Mouse (Mus musculus) G1E (cell line): Measurements from ENCODE around the gene Endou. TPM values are rescaled to one million over a fixed set of nuclear protein-coding genes. Genes with fewer than 3 reads are reported as not detected.
A peak's percentile ranks its signal among the peaks of the same experiment; 100 is the strongest.

Source experiments
- ATAC-seq: 2 replicates; pipeline ENCODE4 v1.8.0; 2016; ENCODE audit warnings: mild to moderate bottlenecking; ENCODE audit not compliant: insufficient number of reproducible peaks, poor library complexity, low FRiP score, severe bottlenecking; ENCODE audit errors: extremely low read depth
- DNase-seq: peaks from one replicate; pipeline ENCODE4 v3.0.0; 2012; ENCODE audit warnings: low spot score
- H3K27me3 ChIP-seq: 2 replicates; pipeline ENCODE4 v1.6.1; 2012; ENCODE audit warnings: mild to moderate bottlenecking, low read length, inconsistent platforms; ENCODE audit not compliant: insufficient read depth
- H3K36me3 ChIP-seq: replicated peaks from 2 replicates; pipeline ENCODE3; 2012; ENCODE audit warnings: mild to moderate bottlenecking, inconsistent platforms
- H3K4me1 ChIP-seq: 2 replicates; pipeline ENCODE4 v1.6.1; 2012; ENCODE audit warnings: low read depth, low read length, inconsistent platforms, mixed read lengths; ENCODE audit not compliant: insufficient read depth
- H3K4me3 ChIP-seq: 2 replicates; pipeline ENCODE4 v1.5.1; 2012; ENCODE audit warnings: low read depth, mild to moderate bottlenecking, inconsistent platforms, low read length, moderate library complexity, mixed read lengths
- H3K9me3 ChIP-seq: replicated peaks from 2 replicates; pipeline ENCODE4 v1.6.1; 2012; ENCODE audit warnings: inconsistent platforms
- CTCF ChIP-seq: IDR thresholded peaks from 2 replicates; pipeline ENCODE4 v1.5.1; 2012; ENCODE audit warnings: low read depth, low read length, inconsistent platforms, mixed read lengths
- GATA1 ChIP-seq: IDR thresholded peaks from 2 replicates; pipeline ENCODE4 v1.6.1; 2012; ENCODE audit warnings: borderline replicate concordance, low read length, inconsistent platforms, mixed read lengths
- GATA2 ChIP-seq: IDR thresholded peaks from 2 replicates; pipeline ENCODE4 v1.6.1; 2012; ENCODE audit warnings: low read depth, low read length, inconsistent platforms, borderline replicate concordance
- POLR2AphosphoS5 ChIP-seq: IDR thresholded peaks from 2 replicates; pipeline ENCODE4 v1.6.1; 2012; ENCODE audit warnings: low read depth, low read length, inconsistent platforms; ENCODE audit not compliant: insufficient replicate concordance
- TAL1 ChIP-seq: conservative IDR thresholded peaks from 2 replicates; pipeline ENCODE4 v1.6.1; 2012; ENCODE audit warnings: low read depth, low read length, inconsistent platforms, mixed read lengths
- polyA plus RNA-seq: library from polyadenylated mRNA; stranded (reverse); fragments of >175 nt; gene quantifications from 2 replicates; pipeline ENCODE4 v1.2.3, GENCODE M21; 2012
- total RNA-seq, 2 experiments: library from RNA; stranded (forward) in 1 of 2; stranded (reverse) in 1 of 2; fragments of 200-1000 nt in 1 of 2; fragments of >200 nt in 1 of 2; fragmentation: Nextera tagmentation in 1 of 2; gene quantifications; 2 replicates each; pipeline ENCODE4 v1.2.3; 2014 to 2017

The Endou gene
- total and polyA plus RNA-seq, 3 experiments = 0.05 TPM; not detected in 2

DNA sequence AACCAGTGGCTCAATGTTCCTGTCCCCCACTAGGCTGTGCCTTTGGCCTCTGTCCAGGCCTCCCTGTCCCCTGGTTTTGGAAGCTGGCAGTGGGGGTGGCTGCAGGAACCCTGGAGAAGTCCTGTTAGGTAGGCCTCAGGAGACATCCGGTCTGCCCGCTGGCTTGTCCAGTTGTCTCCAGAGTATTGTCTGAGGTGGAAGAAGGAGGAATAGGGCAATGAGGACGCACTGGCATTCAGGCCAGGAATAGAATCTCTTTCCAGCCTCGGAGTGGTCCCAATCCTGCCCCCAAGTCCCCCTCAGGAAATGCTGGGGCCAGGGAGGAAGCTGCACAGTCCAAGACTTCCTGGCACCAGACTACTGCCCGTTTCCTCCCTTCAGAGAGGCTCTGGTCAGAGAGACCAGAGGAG, 42.8 kb upstream of the Endou start:
- Histone ChIP-seq H3K4me1 (peaks cover 6% of the 10 kb centered on the region), H3K36me3 (no peaks in the 10 kb centered on the region), H3K4me3 (no peak overlapping the region), H3K9me3 (no peaks in the 10 kb centered on the region), H3K27me3 (peaks cover 68% of the 10 kb centered on the region)
- TF ChIP-seq GATA1 (no peak), CTCF (no peak), POLR2AphosphoS5 (no peak), GATA2 (no peak), TAL1 (no peak)
- no peak for DNase-seq
- ATAC-seq = no peak

DNA sequence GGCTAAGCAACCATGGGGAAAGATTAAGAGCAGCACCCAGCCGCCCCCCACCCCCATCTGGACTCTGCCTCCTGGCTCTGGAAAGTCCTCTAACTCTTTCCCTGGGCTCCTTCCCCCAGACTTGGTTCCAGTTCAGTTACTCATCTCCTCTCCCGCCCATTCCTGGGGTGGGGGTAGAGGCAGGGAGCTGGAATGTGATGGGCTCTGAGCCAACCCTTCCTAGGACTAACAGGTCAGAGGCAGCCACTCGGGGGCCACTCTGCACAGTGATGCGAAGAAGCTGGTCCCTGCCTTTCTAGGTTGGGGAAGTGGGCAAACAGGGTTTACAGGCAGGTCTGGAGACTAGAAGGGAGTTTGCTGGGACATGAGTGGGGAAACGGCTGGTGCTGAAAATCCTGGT, 42.0 kb upstream of the Endou start:
- Histone ChIP-seq H3K9me3 (no peaks in the 10 kb centered on the region), H3K4me3 (no peak overlapping the region), H3K4me1 (peaks cover 8% of the 10 kb centered on the region), H3K27me3 (peaks cover 72% of the 10 kb centered on the region), H3K36me3 (no peaks in the 10 kb centered on the region)
- ATAC-seq = no peak
- TF ChIP-seq GATA1 = no peak
- TF ChIP-seq CTCF = no peak
- TF ChIP-seq POLR2AphosphoS5 = no peak
- TF ChIP-seq GATA2 = no peak
- TF ChIP-seq TAL1 = no peak
- no peak for DNase-seq

DNA sequence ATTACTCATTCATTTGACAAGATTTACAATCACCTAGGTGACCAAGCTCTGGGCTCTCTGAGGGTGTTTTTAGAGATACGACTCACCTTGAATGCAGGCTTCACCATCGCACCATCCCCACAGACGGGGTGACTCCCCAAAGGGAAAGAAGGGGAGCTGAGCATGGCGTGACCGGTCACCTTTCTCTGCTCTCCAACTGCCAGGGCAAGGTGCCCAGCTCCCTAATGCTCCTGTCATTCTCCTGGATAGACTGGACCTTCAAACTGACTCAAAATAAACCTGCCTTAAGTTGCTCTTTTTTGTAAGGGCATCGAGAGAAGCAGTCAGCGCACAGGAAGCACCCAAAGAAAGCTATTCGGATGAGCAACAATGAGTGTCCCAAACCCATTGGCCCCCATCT, 39.1 kb upstream of the Endou start:
- ATAC-seq (no peak), DNase-seq (no peak)
- H3K36me3 ChIP-seq = no peaks in the 10 kb centered on the region
- TF ChIP-seq POLR2AphosphoS5 (no peak), GATA1 (no peak), GATA2 (no peak), CTCF (no peak), TAL1 (no peak)
- H3K4me3 ChIP-seq = no peak overlapping the region
- H3K9me3 ChIP-seq = no peaks in the 10 kb centered on the region
- H3K27me3 ChIP-seq = peaks cover 90% of the 10 kb centered on the region
- H3K4me1 ChIP-seq = peaks cover 15% of the 10 kb centered on the region

DNA sequence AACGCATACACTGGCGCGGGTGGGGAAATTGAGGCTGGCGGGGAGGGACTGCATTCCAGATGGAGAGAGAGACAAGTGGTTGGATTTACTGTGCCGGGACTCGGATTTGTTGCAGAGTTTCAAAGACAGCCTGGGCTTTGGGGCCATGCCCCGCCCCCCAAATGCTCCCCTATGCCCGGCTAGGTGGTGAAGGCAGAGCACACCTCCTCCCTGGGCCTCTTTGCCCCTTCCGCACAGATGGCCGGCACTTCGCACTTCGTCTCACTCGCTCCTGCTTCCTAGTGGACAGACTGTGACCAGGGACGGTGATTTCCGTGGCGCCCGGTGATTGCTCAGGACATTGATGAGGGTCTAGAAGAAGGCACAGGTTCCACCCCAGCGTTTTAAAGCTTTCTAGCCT, 37.1 kb upstream of the Endou start:
- Histone ChIP-seq H3K4me3 (no peak overlapping the region; the same call in 1 of the 2 replicates), H3K4me1 (peaks cover 11% of the 10 kb centered on the region), H3K27me3 (peaks cover 94% of the 10 kb centered on the region), H3K36me3 (no peaks in the 10 kb centered on the region), H3K9me3 (no peaks in the 10 kb centered on the region)
- no peak for DNase-seq
- TF ChIP-seq POLR2AphosphoS5 = no peak
- TF ChIP-seq GATA2 = no peak
- no peak for TF ChIP-seq GATA1
- TF ChIP-seq TAL1 = no peak
- no peak for TF ChIP-seq CTCF
- ATAC-seq = no peak

DNA sequence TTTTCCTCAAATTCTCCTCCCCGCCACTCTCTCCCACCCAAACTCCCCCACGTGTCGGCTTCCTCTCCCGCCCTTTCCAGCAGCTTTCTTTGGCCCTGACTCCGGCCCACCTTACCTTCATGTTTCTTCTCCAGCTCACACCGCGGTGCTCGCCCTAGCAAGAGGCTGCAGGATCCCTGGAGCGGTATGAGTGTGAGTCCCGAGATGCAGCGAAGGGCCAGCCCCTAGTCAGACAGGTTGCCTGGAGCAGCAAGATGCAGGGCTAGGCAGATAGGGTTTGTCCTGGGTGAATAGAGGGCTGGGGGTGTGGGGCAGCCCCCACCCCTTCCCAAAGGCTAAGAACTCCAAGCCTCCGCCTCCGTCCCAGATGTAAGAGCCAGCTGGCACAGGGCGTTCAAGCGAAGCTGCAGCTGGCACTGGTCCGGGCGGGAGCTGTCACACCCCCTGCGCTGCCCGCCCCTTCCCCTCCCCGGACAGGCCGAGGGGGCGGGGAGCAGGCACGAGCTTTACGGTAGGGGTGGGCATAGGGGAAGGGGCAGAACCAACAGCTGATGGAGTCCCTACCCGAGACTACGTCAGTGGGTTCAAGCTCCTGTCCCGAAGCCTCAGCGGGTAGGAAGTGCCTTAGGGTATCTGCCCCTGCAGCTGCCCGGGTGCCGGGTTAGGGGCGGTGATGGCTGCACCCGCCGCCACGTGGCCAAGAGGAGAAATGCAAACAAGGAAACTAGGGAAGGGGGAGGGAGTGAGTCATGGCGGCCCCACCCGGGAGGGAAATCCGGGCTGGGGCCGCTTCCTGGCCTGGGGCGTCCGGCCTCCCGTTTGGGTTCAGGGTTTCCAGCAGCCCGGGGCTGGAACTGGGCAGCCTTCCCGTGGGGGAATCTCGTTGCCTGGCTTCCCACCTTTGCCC, 36.4 kb upstream of the Endou start, which contains the start of gene Rapgef3:
Gene Rapgef3 (minus strand): TSS at position 693 of the 907 bp plus-strand sequence.
- TF ChIP-seq CTCF (peak; percentile 13; the same call in 1 of the 2 replicates), TAL1 (no peak)
- Histone ChIP-seq H3K9me3 (no peaks in the 10 kb centered on the region), H3K27me3 (peaks cover 93% of the 10 kb centered on the region), H3K4me1 (peaks cover 11% of the 10 kb centered on the region), H3K4me3 (peak within 1 kb of the TSS; percentile 37; the same call in 1 of the 2 replicates), H3K36me3 (no peaks in the 10 kb centered on the region)
- DNase-seq (peak; percentile 81), ATAC-seq (peak; percentile 48)

DNA sequence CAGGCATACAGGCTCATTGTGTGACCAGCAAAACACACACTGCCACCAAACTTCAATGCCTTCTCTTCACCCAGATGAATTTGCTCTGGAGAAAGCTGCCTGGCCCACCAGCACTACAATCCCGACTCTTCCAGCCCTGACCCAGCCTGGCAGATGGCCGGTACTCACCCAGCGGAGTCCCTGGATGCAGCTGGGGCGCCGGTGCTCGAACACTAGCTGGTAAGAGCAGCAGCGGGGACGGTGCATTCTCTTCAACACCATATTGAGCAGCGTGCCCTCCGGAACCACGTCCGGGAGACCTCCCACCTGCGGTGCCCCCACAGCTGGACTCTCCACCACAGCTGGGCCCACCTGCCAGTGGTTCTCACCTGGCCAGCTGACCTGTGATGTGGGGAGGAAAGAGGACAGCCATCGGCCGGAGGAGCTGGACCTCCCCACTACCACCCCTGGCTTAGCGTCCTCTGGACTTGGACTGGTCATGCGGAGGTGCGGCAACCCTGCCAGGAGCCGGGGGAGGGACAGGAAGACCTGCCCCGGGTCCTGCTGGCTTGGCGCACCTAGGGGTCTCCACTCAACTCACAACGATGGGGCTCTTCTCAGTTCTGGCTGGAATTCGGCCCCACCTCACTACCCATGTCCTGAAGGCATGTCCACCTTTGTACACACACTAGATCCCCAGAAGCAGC, 35.6 kb upstream of the Endou start:
- Histone ChIP-seq H3K4me1 (peaks cover 11% of the 10 kb centered on the region), H3K27me3 (peaks cover 90% of the 10 kb centered on the region), H3K9me3 (no peaks in the 10 kb centered on the region), H3K36me3 (no peaks in the 10 kb centered on the region), H3K4me3 (no peak overlapping the region)
- ATAC-seq = no peak
- TF ChIP-seq GATA1 = no peak
- no peak for TF ChIP-seq POLR2AphosphoS5
- TF ChIP-seq CTCF = no peak
- no peak for TF ChIP-seq GATA2
- TF ChIP-seq TAL1 = no peak
- no peak for DNase-seq
